Mouse (Mus musculus) embryo, embryonic 9.5 days (tissue): ENCODE results near the gene Trmt10c.
"Not testable (repeated sequence)": the region's sequence is repeated elsewhere in the genome, so short reads cannot be mapped to it uniquely, and the experiment has no call there.

Source experiments
- DNase-seq: peaks from one replicate; pipeline ENCODE4 v3.0.0-alpha.2; 2017; ENCODE audit errors: extremely low spot score

Gene Trmt10c

GRCm38 (mm10) chr16:56048038-56048437, 10.4 kb upstream of the Trmt10c start, which contains the start of gene Senp7:
TSS of gene Senp7 (plus strand) at chr16:56048338.
- not testable (repeated sequence) for DNase-seq

GRCm38 (mm10) chr16:56038090-56038489, 471 bp upstream of the Trmt10c start:
- no peak for DNase-seq

- DNase-seq: no peak
These were observed 1.1 kb downstream of the Trmt10c start for GRCm38 (mm10) chr16:56036501-56036900.

- no peak for DNase-seq
These were observed 3.1 kb downstream of the Trmt10c start for GRCm38 (mm10) chr16:56034566-56034965.

- peak; percentile 98 for DNase-seq
These were observed 7.9 kb downstream of the Trmt10c start, which contains the start of gene Pcnp for GRCm38 (mm10) chr16:56029661-56030082. TSS of gene Pcnp (minus strand) at chr16:56029739.

- DNase-seq: no peak
These were observed 8.7 kb downstream of the Trmt10c start for GRCm38 (mm10) chr16:56028722-56029551.

GRCm38 (mm10) chr16:56027854-56028629, 9.6 kb downstream of the Trmt10c start:
- DNase-seq: no peak

GRCm38 (mm10) chr16:56019660-56020059, 18.0 kb downstream of the Trmt10c start:
- DNase-seq: no peak

- DNase-seq: no peak
These were observed 23.5 kb downstream of the Trmt10c start for GRCm38 (mm10) chr16:56014076-56014475.

GRCm38 (mm10) chr16:56012789-56013743, 24.6 kb downstream of the Trmt10c start:
- no peak for DNase-seq

GRCm38 (mm10) chr16:56008862-56009261, 28.8 kb downstream of the Trmt10c start:
- no peak for DNase-seq

GRCm38 (mm10) chr16:56006798-56007197, 30.8 kb downstream of the Trmt10c start:
- DNase-seq: no peak

GRCm38 (mm10) chr16:55994235-55994634, 43.4 kb downstream of the Trmt10c start:
- DNase-seq: no peak

GRCm38 (mm10) chr16:55990311-55990710, 47.3 kb downstream of the Trmt10c start:
- DNase-seq: no peak

GRCm38 (mm10) chr16:55986001-55986400, 51.6 kb downstream of the Trmt10c start:
- no peak for DNase-seq
